Mouse (Mus musculus): ENCODE data around the gene Mnt. TPM values are rescaled to one million over a fixed set of nuclear protein-coding genes. Genes with fewer than 3 reads are reported as not detected.

The Mnt gene
- polyA plus RNA-seq, 1 experiment from 2014 or later = 6.0 TPM

DNA sequence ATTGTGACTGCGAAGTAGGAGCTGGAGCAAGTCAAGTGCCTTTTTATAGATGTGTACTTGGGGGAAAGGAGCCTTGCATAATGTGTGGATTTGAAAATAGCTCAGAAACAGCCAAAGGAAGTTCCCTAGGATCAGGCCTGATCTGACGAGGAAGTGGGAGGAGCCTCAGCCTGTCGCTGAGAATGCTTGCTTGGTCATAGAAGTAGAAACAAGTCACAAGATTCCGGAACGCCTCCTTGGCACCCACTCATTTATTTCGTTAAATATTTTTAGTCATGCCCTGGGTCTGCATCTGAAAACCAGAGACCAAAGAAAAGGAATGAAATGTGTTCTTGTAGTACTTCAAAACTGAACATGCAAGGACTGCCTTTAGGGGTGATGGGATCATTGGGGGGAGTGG lies 8.3 kb downstream of the Mnt start:
- Histone ChIP-seq H3K27me3 (no peaks in the 10 kb centered on the region), H3K9ac (no peak overlapping the region), H3K4me2 (peak overlapping the region; percentile 77), H3K4me3 (peak overlapping the region; percentile 56), H3K4me1 (peaks cover 51% of the 10 kb centered on the region), H3K9me3 (no peaks in the 10 kb centered on the region), H3K27ac (peak overlapping the region; percentile 94), H3K36me3 (peaks cover 47% of the 10 kb centered on the region)
- 47% methylated on average over 6 of the region's 6 CpGs for WGBS
- ATAC-seq (ENCODE audit: insufficient number of reproducible peaks, insufficient read depth, low FRiP score, low TSS enrichment, low read depth) = no peak

DNA sequence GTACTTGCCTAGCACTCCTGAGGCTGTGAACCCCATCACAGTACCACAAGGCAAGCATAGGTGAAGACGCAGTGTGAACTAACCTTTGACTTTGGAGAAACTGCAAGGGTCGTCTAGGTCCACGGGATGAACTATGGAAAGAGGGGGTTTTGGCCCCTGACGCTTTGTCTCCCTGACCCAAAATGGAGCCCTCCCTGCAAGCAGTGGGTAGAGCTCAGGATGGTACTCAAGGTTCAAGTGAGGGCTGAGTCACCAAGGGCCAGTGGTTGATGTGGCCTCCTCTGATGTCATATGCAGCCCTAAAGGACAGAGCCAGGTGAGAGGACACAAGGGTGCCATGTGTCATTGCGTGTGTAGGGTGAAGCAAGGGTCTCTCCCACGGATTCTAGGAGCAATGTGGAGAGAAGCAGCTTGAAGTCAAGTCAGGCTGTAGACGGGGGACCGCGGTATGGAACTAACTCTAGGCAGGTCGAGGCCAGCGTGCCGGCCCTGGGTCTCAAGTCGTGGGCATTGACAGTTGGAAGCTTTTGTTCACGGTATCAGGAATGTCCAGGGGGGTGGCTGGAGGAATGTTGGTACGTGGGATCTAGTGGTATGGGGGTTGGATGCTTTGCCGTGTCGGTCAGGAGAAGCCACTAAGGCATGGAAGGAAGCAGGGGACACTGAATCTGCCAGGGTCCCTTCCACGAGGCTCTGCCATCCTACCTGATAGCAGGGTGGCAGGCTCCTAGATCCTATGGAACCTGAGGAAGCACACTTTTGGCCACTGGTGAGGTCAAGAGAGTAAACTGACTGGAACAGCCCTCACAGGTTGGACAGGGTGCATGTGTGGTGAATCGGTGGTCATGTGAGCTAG lies 9.4 kb downstream of the Mnt start:
- no peak for ATAC-seq (ENCODE audit: insufficient number of reproducible peaks, insufficient read depth, low FRiP score, low TSS enrichment, low read depth)
- Histone ChIP-seq H3K27ac (no peak overlapping the region), H3K9ac (no peak overlapping the region), H3K9me3 (no peaks in the 10 kb centered on the region), H3K27me3 (no peaks in the 10 kb centered on the region), H3K4me3 (no peak overlapping the region), H3K4me2 (no peak overlapping the region), H3K36me3 (peaks cover 58% of the 10 kb centered on the region), H3K4me1 (peaks cover 40% of the 10 kb centered on the region)
- 92% methylated on average over 19 of the region's 19 CpGs for WGBS

- WGBS = 86% methylated on average over 8 of the region's 8 CpGs
- H3K4me3 ChIP-seq = no peak overlapping the region
- no peaks in the 10 kb centered on the region for H3K9me3 ChIP-seq
- ATAC-seq (ENCODE audit: insufficient number of reproducible peaks, insufficient read depth, low FRiP score, low TSS enrichment, low read depth) = no peak
- no peak overlapping the region for H3K4me2 ChIP-seq
- no peak overlapping the region for H3K9ac ChIP-seq
- no peaks in the 10 kb centered on the region for H3K27me3 ChIP-seq
- H3K4me1 ChIP-seq = peaks cover 40% of the 10 kb centered on the region
- H3K36me3 ChIP-seq = peaks cover 64% of the 10 kb centered on the region
- H3K27ac ChIP-seq = no peak overlapping the region
Measured at GRCm38 (mm10) chr11:74840739-74841138, 10.0 kb downstream of the Mnt start.

GRCm38 (mm10) chr11:74841366-74841765 lies 10.6 kb downstream of the Mnt start:
- ATAC-seq (ENCODE audit: insufficient number of reproducible peaks, insufficient read depth, low FRiP score, low TSS enrichment, low read depth) = no peak
- 84% methylated on average over 9 of the region's 9 CpGs for WGBS
- peaks cover 67% of the 10 kb centered on the region for H3K36me3 ChIP-seq

DNA sequence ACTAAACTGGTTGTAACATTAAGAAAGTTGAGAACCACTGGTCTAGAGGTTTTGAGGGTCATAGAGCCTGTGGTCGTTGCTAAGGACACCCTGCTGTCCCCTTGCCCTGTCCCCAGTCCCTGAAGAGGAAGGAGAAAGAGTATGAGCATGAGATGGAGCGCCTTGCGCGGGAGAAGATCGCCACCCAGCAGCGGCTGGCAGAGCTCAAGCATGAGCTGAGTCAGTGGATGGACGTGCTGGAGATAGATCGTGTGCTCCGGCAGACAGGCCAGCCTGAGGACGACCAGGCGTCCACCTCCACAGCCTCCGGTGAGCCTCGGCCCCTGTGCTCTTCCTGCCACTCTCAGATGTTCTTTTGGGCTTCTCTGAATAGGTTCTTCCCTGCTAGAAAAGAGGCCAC lies 11.3 kb downstream of the Mnt start:
- H3K9ac ChIP-seq = no peak overlapping the region
- 91% methylated on average over 13 of the region's 13 CpGs for WGBS
- H3K27ac ChIP-seq = no peak overlapping the region
- peaks cover 60% of the 10 kb centered on the region for H3K36me3 ChIP-seq
- H3K27me3 ChIP-seq = no peaks in the 10 kb centered on the region
- peaks cover 28% of the 10 kb centered on the region for H3K4me1 ChIP-seq
- H3K4me2 ChIP-seq = no peak overlapping the region
- H3K9me3 ChIP-seq = no peaks in the 10 kb centered on the region
- no peak for ATAC-seq (ENCODE audit: insufficient number of reproducible peaks, insufficient read depth, low FRiP score, low TSS enrichment, low read depth)
- no peak overlapping the region for H3K4me3 ChIP-seq

More at GRCm38 (mm10) chr11:74841366-74841765, 10.6 kb downstream of the Mnt start:
- H3K4me1 ChIP-seq = peaks cover 34% of the 10 kb centered on the region
- no peak overlapping the region for H3K9ac ChIP-seq
- H3K27me3 ChIP-seq = no peaks in the 10 kb centered on the region
- no peak overlapping the region for H3K4me2 ChIP-seq
- no peaks in the 10 kb centered on the region for H3K9me3 ChIP-seq
- no peak overlapping the region for H3K4me3 ChIP-seq
- no peak overlapping the region for H3K27ac ChIP-seq

DNA sequence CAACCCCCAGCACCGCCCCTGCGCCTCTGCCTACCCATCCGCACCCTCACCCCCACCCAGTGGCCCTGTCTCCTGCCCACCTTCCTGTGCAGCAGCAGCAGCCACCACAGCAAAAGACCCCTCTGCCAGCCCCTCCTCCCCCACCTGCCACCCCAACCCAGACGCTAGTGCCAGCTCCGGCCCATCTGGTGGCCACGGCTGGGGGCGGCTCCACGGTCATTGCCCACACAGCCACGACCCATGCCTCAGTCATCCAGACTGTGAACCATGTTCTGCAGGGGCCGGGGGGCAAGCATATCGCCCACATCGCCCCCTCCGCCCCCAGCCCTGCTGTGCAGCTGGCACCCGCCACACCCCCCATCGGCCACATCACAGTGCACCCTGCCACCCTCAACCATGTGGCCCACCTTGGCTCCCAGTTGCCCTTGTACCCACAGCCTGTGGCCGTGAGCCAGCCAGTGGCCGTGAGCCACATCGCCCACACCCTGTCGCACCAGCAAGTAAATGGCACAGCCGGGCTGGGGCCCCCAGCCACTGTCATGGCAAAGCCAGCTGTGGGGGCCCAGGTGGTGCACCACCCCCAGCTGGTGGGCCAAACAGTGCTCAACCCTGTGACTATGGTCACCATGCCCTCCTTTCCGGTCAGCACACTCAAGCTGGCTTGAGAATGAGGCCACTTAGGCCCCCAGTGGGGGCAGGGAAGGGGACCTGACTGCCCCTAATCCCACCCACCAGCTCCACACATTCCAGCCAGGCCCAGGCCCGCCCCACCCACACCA lies 12.1 kb downstream of the Mnt start:
- ATAC-seq (ENCODE audit: insufficient number of reproducible peaks, insufficient read depth, low FRiP score, low TSS enrichment, low read depth) = no peak
- H3K27ac ChIP-seq = peak overlapping the region; percentile 36; the same call in 1 of the 2 replicates
- no peak overlapping the region for H3K4me2 ChIP-seq
- H3K4me1 ChIP-seq = peaks cover 22% of the 10 kb centered on the region
- no peaks in the 10 kb centered on the region for H3K27me3 ChIP-seq
- no peaks in the 10 kb centered on the region for H3K9me3 ChIP-seq
- 88% methylated on average over 22 of the region's 22 CpGs for WGBS
- no peak overlapping the region for H3K4me3 ChIP-seq
- H3K9ac ChIP-seq = no peak overlapping the region
- H3K36me3 ChIP-seq = peaks cover 59% of the 10 kb centered on the region

DNA sequence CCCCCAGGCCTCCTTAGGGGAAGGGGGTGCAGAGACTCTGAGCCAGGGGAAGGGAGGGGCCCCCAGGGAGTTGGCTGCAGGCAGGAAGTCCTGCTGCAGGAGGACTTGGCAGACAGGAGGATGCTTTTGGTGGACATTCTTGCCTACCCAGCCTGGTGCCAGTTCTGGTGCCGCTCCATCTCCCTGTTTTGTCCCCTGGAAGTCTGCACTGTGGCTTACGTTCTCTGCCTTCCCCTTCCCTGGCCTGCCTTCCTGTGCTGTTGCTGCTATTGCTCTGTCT lies 12.7 kb downstream of the Mnt start:
- Histone ChIP-seq H3K4me1 (peaks cover 27% of the 10 kb centered on the region), H3K4me2 (no peak overlapping the region), H3K27me3 (no peaks in the 10 kb centered on the region), H3K36me3 (peaks cover 59% of the 10 kb centered on the region), H3K4me3 (no peak overlapping the region), H3K9me3 (no peaks in the 10 kb centered on the region), H3K9ac (no peak overlapping the region), H3K27ac (peak overlapping the region; percentile 36; the same call in 1 of the 2 replicates)
- WGBS = 72% methylated on average over 2 of the region's 2 CpGs
- ATAC-seq (ENCODE audit: insufficient number of reproducible peaks, insufficient read depth, low FRiP score, low TSS enrichment, low read depth) = no peak

DNA sequence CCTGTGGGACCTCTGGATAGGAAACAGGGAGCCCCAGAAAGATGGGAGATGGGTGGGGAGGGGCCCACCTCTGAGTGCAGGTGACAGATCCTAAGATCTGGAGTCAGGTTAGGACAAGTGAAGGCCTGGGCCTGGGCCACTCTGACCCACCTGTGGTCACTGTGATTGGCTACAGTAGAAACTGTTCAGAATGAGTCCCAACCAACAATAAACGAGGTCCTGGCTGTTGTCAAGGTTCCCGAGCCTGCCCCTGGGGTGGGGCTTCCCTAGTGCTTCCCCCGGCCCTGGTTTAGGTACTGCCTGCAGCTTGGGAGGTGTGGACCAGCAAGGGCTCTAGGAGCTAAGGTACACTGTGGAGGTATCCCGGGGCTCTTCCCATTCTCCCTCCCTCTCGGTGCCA lies 13.0 kb downstream of the Mnt start:
- Histone ChIP-seq H3K4me2 (no peak overlapping the region), H3K27me3 (no peaks in the 10 kb centered on the region), H3K9ac (no peak overlapping the region), H3K27ac (no peak overlapping the region; the same call in 1 of the 2 replicates), H3K9me3 (no peaks in the 10 kb centered on the region), H3K36me3 (peaks cover 59% of the 10 kb centered on the region), H3K4me3 (no peak overlapping the region), H3K4me1 (peaks cover 31% of the 10 kb centered on the region)
- WGBS = 63% methylated on average over 5 of the region's 5 CpGs
- ATAC-seq (ENCODE audit: insufficient number of reproducible peaks, insufficient read depth, low FRiP score, low TSS enrichment, low read depth) = no peak

- WGBS = 65% methylated on average over 3 of the region's 3 CpGs
- Histone ChIP-seq H3K9ac (no peak overlapping the region), H3K4me1 (peaks cover 26% of the 10 kb centered on the region), H3K4me2 (no peak overlapping the region), H3K27me3 (no peaks in the 10 kb centered on the region), H3K36me3 (peaks cover 56% of the 10 kb centered on the region), H3K27ac (no peak overlapping the region), H3K4me3 (no peak overlapping the region), H3K9me3 (no peaks in the 10 kb centered on the region)
- ATAC-seq (ENCODE audit: insufficient number of reproducible peaks, insufficient read depth, low FRiP score, low TSS enrichment, low read depth) = no peak
Measured at GRCm38 (mm10) chr11:74845784-74846183, 15.1 kb downstream of the Mnt start.

GRCm38 (mm10) chr11:74847919-74848521 lies 17.3 kb downstream of the Mnt start:
- H3K27ac ChIP-seq = 0 out of 2 replicates have a peak overlapping the region, but pooled peaks have one; percentile 0
- ATAC-seq (ENCODE audit: insufficient number of reproducible peaks, insufficient read depth, low FRiP score, low TSS enrichment, low read depth) = peak; percentile 49; the same call in 1 of the 2 replicates
- no peaks in the 10 kb centered on the region for H3K27me3 ChIP-seq
- WGBS = 6% methylated on average over 13 of the region's 13 CpGs
- 0 out of 2 replicates have a peak overlapping the region, but pooled peaks have one; percentile 3 for H3K4me2 ChIP-seq
- peaks cover 25% of the 10 kb centered on the region for H3K4me1 ChIP-seq
- peaks cover 37% of the 10 kb centered on the region for H3K36me3 ChIP-seq
- no peak overlapping the region for H3K4me3 ChIP-seq
- no peak overlapping the region for H3K9ac ChIP-seq
- no peaks in the 10 kb centered on the region for H3K9me3 ChIP-seq

DNA sequence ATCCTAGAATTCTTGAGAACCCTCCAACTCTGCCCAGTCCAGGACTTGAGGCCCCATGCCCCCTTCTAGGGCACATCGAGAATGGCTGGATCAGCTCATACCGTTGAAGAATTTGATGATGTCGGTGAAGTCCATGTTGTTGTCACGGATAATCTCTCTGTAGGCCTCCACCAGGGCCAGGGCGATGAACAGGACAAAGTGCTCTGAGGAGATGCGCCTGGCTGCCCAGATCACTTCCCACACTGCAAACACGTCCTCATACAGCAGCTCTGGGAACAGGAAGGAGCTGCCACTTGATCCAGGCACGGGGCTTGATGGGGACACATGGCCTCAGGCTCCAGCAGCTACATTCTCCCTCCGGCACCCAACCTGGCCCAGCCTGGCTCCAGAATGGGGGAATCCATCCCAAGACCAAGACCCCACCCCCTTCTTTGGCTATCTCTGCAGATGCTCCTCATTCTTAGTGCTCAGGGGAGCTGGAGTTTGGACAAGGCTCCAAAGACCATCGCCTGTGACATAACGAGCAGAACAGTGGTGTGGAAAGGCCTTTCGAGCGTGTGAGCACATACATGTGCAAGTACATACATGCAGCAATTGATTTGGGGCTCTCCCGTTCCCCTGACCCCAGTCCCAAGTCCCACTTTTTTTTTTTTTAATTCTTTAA lies 20.4 kb downstream of the Mnt start:
- no peak for ATAC-seq (ENCODE audit: insufficient number of reproducible peaks, insufficient read depth, low FRiP score, low TSS enrichment, low read depth)
- no peaks in the 10 kb centered on the region for H3K9me3 ChIP-seq
- H3K4me1 ChIP-seq = peaks cover 19% of the 10 kb centered on the region; the same call in 1 of the 2 replicates
- H3K9ac ChIP-seq = 0 out of 2 replicates have a peak overlapping the region, but pooled peaks have one; percentile 27
- H3K27me3 ChIP-seq = no peaks in the 10 kb centered on the region
- no peak overlapping the region for H3K4me3 ChIP-seq
- peaks cover 17% of the 10 kb centered on the region for H3K36me3 ChIP-seq
- 0 out of 2 replicates have a peak overlapping the region, but pooled peaks have one; percentile 51 for H3K27ac ChIP-seq
- 70% methylated on average over 14 of the region's 14 CpGs for WGBS
- H3K4me2 ChIP-seq = no peak overlapping the region

Data from embryonic facial prominence, embryonic 13.5 days (tissue).